Mouse (Mus musculus) lung, postnatal 0 days (tissue): ENCODE measurements around the gene Rsph6a.

ENCODE experiments used
- CTCF ChIP-seq: IDR thresholded peaks from 2 replicates; pipeline ENCODE4 v1.5.1; 2016; ENCODE audit warnings: antibody characterized with exemption, mild to moderate bottlenecking
- EP300 ChIP-seq: IDR thresholded peaks from 2 replicates; pipeline ENCODE4 v1.6.1; 2016; ENCODE audit warnings: antibody characterized with exemption, mild to moderate bottlenecking, control low read depth

GRCm38 (mm10) chr7:19016042-19016441 is 38.4 kb upstream of the Rsph6a start:
- TF ChIP-seq EP300 (no peak), CTCF (no peak)
